Mouse (Mus musculus): ENCODE data around the gene Kri1.

The Kri1 gene

DNA sequence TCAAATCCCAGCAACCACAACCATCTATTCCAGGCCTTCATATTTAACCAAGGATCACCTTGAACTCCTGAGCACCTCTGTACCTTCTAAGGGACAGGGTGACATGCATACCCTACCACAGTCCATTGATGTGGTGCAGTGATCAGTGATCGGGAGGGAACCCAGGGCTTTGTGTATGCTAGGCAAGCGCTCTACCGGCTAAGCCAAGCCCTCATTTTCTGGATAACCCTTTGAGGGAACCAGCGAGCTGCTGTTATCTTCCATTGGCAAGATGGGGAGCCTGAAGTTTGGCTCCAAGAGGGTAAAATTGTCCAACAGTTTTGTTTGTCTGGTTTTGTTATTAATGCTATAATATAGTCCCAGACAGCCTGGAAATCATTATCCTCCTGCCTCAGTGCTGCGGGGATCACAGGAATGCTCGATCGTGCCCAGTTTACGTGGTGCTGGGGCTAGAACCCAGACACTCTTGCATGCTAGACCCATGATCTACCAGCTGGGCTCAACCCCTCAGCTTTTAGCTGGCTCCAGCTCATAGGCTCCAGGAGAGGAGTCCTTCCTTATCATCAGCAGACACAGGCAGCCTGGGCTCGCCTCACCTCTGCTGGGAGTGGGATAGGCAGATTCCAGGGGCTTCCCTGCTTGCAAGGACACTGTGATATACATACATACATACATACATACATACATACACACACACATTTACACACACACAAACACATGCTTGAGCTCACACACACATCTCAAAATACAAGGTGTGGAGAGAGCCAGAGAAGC, 26.8 kb upstream of the Kri1 start:
- WGBS, result 95% methylated on average over 9 of the region's 9 CpGs

DNA sequence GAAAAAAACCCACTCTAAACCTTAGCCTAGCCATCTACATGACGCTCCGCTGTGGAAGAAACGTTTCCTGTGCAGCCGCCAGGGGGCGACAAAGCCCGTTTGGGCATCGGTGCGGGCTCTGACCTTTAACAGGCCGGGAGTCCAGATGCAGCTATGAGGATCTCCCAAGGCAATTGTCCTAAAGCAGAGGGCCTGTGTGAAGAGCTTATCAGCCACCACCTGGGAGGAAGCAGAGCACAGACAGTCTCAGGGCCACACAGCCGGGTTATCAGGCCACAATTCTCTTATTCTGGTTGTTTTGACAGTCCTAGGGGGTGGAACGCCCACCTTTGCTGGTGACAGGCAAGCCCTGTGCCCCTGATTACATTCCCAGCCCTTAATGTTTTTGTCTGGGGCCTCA, 25.6 kb upstream of the Kri1 start:
- WGBS, result 11% methylated on average over 11 of the region's 11 CpGs

DNA sequence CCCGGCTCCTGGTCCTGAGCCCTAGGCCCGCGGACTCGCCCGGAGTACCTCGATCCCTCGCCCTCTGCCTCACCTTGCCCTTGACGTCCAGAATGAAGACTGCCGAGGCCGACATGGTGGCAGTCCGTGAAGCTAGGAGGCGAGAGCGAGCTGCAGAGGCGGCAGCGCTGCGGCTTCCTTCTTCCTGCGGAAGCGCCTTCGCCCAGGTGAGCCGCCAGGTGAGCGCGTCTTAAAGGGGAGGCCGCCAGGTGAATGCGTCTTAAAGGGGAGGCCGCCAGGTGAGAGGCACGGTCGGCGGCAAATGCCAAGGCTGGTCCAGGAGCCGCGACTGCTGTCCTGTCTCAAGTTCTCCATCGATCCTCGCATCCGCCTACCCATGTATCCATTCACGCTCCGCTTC, 24.4 kb upstream of the Kri1 start, which contains the start of gene Ap1m2:
Gene Ap1m2, minus strand, starts transcription at position 204 of the 400 bp plus-strand sequence.
- 18% methylated on average over 34 of the region's 35 CpGs for WGBS

DNA sequence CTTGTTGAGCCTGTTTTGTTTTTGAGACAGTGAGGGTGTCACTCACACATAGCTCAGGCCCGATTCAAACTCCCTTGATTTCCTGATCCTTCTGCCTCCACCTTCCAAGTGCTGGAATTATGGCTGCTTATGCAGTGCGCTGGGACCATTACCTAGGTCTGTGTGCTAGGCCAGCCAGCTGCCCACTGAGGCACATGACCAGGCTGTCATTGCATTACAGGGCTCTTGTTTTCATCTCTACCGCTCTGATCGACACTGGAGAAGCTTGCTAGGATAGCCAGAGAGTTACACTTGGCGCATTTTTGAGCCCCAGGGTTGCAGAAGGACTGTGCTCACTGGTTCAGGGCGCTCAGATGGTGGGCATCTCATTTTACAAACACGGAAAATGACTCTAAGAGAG, 23.9 kb upstream of the Kri1 start:
- WGBS, result 49% methylated on average over 7 of the region's 7 CpGs

DNA sequence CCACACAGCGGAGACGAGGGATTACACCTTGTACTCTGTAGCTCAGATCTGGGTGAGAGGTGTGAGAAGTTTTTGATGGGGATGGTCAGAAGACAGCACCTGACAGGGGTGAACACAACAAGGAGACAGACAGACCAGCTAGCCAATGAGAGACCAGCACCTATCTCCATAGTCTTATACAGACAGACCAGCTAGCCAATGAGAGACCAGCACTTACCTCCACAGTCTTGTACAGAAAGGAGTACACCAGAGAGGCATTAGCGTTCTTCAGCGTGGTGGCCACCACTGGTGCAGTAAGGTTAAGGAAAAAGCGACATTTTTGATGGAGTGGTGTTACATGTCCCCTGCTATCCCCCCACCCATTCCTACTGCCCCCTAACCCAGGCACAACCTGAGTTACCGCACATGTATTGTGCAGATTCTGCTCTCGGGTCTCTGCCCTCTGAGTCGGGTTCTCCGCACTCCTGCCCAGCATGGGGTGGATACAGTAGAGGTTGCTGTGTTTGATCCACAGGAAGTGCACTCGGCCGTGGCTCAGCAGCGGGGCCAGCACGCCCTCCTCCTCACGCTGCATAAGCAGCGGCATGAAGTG, 21.5 kb upstream of the Kri1 start:
- 66% methylated on average over 15 of the region's 15 CpGs for WGBS

DNA sequence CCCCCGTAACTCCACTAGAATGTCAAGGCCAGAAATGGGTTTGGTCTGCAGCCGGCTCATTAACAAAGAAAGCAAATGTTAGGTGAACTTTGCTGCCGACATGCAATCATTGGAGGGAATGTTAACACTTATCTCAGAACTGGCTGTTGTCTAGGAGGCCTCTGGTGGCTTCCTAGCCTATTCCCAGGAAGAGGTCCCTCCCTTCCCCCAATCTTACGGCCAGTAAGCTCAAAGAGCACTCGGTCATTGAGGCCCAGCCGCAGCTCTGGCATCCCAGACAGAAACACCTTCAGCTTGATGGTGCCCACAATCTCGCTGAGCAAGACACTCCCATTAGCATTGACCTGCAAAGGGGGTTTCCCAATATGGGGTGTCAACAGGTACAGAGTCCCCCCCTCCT, 17.3 kb upstream of the Kri1 start:
- WGBS, result 91% methylated on average over 7 of the region's 7 CpGs

DNA sequence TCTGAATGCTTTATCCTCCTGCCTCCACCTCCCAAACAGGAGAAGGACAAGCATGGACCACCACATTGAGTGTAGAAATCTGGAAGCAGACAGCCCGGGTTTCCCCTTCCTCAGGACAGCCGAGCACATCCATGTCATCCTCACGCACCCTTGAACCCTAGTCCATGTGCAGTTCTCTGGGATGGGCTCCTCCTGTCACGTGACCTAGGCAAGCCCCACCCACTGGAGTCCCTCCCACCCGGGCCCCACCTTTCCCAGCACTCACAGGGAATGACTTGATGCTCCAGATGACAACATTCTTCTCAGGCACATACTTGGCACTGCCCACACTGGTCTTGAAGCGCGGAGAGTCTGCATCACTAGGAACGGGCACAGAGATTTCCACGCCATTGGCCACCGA, 11.2 kb upstream of the Kri1 start:
- WGBS, result 91% methylated on average over 10 of the region's 10 CpGs

DNA sequence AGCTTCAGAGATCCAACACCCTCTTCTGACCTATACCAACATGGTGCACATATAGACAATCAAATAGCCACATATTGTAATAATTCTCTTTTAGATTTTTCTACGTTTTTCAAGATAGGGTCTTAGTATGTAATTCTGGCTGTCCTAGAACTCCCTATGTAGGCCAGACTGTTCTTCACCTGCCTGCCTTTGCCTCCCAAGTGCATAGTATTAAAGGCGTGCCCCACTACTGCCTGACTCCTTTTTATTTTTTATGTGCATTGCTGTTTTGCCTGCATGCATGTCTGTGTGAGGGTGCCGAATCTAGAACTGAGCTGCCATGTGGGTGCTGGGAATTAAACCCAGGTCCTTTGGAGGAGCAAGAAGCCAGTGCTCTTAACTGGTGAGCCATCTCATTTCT, 4.5 kb upstream of the Kri1 start:
- 95% methylated on average over 3 of the region's 3 CpGs for WGBS

DNA sequence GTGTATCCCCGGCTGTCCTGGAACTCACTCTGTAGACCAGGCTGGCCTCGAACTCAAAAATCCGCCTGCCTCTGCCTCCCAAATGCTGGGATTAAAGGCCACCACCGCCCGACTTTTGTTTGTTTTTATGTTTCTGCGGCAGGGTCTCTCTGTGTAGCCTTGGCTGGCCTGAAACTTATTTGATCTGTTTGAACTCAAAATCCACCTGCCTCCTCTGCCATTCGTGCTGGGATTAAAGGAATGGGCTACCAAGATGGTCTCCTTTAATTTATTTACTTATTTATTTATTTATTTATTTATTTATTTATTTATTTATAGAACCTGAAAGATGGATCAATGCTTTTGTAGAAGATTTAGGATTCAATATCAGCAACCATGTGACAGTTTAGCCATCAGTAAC, 4.1 kb upstream of the Kri1 start:
- 14% methylated on average over 7 of the region's 7 CpGs for WGBS

DNA sequence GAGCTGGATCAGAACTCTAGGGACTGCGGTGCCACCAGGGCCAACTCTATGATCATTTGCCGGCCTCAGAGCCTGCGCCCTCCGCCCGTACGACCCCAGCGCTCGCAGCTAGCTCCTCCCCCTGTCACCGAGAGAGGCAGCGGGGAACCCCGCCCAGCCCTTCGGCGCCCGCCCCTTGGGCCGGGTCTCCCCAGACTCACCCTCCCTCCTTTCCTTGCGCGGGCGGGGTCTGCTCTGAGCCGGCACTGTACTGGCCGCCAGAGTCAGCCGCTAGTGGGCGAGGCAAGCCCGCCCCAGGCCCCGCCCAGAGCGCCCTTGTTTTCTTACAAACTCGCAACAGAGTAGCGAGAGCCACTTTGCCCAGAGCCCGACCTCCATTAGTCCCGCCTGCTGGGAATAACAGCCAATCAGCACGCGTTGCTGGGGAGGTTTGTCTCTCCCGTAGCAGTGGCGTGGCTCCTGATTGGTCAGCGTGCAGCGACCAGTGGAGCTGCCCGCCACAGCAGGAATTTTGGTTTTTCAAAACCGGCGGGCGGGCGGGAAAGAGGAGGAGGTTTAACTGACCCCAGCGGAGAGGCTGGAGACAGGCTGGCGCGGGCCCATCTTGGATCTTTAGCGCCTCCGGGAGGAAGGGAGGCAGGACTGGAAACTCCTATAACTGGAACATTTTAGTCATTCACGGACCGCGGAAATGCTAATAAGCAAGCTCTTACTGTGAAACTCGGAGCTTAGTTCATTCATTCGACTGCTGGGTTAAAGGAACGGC, 3.4 kb upstream of the Kri1 start, which contains the start of gene Cdkn2d:
Gene Cdkn2d, minus strand, starts transcription at position 386 of the 766 bp plus-strand sequence.
- under 1% methylated on average over 50 of the region's 51 CpGs for WGBS

DNA sequence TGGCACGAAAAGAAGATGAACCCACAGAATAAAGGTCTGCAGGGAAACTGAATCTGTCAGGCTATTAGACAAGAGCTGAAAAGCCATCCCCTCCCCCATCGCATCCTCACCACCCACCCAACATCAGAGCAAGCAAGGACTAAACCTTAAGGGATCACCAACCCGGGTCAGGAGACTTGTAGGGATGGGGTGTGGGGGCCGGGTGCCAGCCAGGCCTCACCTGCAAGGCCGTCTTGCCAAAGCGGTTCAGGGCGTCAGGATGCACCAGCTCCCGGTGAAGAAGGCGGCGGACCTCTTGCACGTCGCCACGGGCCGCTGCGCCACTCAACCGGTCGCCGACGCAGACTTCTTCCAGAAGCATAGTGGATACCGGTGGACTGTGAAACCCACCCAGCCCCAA, 2.8 kb upstream of the Kri1 start:
- WGBS, result under 1% methylated on average over 20 of the region's 20 CpGs

DNA sequence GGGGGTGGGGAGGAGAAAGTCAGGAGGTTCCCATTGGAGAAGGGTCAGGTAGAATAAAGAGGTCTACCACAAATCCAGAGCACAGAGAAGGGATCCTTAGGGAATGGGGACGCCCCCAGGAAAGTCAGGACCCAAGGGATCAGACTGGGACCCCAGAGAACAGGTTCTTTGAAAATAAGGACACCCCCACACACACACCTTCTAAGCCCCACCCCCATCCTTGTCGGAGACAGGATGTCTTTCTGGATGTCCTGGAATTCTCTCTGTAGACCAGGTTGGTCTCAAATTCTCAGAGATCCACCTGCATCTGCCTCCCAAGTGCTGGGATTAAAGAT, 1.5 kb upstream of the Kri1 start:
- 76% methylated on average over 2 of the region's 2 CpGs for WGBS

DNA sequence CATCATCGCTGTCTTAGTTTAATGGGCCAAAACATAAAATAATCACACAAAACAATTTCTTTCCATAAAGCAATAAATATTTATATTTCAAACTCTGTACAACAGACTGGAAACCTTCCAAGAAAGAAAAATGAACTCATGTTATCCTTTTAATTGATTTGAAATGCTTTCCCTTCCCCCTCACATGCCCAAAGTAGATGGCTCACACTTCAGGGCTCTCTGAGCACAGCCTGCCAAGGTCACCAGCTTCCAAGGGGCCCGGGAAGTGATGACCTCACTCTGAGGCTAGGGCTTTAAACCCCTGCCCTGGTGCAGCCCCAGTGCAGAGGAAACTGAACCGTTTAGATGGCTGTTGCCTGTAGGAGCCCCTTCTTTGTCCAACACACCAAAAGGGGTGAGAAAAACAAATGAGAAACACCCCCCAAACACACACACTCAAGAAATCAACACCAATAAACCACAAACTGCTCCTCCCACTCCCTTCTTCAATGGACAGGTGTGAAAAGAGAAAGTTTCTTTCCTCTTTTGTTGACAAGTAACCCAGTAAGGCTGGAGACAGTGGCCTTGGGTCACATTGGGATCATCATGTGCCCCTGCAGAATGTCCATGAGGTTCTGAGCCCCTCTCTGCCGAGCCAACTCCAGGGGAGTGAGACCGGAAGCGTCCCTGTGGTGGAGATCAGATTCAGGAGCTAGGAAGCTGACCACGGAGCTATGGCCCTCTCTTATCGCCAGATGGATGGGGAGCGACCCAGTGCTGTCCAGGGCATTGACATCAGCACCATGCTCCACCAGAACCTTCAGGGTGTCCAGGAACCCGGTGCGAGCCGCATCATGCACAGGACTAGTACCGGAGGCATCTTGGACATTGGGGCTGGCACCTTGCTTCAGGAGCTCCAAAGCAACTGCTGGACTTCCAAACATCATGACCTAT, 901 bp upstream of the Kri1 start:
- 71% methylated on average over 13 of the region's 13 CpGs for WGBS

DNA sequence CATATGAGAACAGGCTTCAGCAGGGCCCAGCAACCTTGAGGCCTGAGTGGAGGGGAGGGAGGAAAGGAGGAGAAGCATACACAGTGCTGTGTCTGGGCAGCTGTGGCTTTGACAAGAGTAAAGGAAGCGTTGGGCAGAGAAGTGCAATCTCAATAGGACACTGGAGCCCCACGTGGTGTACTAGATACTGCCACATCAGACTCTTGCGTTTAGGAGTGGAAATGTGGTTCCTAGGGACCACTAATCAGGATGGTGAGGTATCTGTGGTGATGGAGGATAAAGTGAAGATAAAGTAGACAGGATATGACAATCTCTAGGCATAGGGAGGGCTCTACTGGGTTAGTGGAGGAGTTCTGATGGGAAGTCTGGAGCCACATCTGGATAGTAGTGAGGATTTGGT, 1.0 kb downstream of the Kri1 start:
- WGBS, result 41% methylated on average over 3 of the region's 3 CpGs

DNA sequence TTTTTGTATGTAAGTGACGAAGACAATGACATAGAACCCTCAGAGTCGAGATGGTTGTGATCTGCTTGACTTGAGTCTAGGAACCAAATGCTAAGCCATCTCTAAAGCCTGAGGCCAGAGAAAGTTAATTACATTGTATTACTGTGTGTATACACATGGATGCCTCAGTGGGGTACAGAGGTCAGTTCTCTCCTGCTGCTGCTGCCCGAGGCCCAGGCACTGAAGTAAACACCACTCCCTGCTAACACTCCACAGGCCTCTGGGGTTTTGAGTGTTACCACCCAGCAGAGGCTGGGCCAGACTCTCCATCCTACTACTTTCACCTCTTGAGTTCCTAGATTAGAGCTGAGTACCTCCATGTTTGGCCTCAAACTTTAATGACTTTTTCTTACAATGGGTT, 3.8 kb downstream of the Kri1 start:
- 86% methylated on average over 3 of the region's 3 CpGs for WGBS

DNA sequence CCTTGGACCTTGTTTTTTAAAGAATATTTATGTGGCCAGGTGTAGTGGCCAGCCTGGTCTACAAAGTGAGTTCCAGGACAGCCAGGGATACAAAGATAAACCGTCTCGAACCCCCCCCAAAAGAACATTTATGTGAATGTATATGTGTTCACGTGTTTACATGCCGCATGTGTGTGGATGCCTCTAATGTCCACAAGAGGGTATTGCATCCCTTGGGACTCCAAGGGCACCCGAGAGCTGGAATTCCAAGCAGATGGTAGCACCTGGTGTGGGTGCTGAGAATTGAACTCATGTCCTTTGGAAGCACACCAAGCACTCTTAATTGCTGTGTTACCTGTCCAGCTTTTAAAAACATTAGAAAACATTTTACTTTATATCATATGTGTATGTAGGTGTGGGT, 4.2 kb downstream of the Kri1 start:
- 89% methylated on average over 5 of the region's 5 CpGs for WGBS

DNA sequence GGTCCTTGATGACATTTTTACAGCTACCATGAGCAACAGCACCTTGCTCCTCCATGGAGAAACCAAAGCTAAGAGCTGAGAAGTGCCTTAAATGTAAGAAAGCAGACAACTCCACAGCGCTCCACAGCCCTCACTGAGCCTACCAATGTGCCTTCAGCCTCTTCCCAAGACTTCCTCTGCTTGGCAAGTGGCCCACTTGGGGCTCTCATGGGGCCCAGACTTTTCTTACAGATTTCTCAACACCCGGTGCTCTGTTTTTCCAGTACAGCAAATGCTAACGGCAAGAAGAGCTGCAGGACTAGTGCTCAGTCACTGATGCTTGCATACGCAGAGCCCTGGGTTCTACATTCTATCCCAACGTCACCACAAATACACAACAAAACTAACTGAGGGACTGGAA, 10.0 kb downstream of the Kri1 start:
- 91% methylated on average over 5 of the region's 5 CpGs for WGBS

DNA sequence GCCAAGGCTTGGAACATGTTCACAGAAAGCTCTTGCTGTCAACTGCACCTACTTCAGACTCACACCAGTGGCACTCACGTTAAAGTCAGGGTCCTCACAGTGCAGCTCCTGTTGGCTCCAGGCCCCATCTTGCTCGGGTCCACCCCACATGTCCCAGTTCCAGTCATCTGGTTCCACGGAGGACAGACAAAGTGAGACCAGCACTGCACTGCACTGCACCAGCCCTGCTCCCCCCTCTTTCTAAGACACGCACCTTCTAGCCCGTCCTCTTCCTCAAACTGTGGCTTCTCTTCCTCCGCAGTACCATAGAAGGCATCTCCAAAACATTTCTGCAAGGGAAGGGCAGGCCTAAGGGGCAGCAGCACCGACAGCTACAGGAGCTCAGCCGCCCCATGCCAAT, 11.5 kb downstream of the Kri1 start:
- WGBS, result 78% methylated on average over 8 of the region's 8 CpGs

DNA sequence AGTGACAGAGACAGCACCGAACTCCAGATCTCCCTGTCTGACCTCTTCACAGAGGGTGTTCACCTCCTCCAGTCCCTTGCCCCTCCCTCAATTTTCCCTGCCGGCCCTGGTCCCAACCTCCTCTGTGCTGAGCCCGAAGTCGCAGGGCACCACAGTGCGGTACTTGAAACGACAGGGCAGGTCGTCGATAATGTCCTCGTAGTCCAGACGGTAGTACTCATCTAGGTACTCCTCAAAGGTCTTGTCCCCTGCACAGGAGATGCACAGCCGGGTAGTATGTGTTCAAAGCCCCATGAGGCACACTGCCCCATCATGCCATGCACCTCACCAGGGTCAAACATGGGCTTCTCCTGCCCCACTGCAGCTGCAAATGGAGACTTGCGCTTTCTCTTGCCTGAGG, 12.0 kb downstream of the Kri1 start:
- WGBS, result 88% methylated on average over 12 of the region's 12 CpGs

DNA sequence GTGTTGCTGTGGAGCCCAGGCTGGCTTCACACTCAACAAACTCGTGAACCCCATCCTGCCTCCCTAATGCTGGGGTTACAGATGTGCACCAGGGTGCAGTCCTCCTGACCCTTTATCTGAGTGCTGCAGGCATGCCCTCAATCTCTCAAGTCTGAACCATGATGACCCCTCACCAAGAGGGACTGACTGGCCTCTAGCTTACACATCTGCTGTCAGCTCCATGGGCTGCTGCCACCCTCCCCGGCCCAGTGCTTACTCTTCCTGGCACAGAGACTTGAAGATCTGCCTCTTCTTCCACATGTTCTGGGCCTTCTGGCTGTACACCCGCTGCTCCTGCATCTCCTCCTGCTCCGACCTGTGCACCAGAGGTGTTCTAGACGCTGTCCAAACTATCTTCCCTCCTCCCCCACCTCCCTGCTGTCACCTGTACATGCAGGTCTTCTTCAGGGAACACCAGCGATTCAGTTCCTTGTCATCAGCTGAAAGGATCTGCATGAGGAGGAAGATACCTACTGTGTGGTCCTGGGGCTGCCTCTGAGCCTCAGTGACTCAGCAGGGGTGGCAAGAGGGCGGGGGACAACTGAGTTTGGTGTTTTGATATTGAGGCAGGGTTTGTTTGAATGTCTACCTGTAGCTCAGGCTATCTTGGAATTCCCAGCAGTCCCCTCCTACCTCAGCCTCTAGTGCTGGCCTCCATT, 12.6 kb downstream of the Kri1 start:
- WGBS, result 81% methylated on average over 7 of the region's 7 CpGs

DNA sequence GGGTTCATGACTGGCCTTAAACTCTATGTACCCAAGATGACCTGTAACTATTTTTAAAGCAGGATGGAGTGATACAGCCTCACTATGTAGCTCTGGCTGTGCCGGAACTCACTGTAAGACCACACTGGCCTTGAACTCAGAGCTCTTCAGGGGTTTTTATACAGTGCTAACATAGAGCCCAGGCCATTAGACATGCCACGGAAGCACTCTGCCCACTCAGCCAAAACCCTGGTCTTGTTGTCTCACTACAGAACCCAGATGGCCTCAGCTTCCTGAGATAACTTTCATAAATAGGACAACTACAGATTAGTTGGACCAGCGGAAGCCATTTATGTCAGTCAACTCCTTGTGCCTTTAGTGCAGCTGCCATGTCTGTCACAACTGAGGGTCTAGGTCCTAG, 13.4 kb downstream of the Kri1 start:
- WGBS, result 73% methylated on average over 3 of the region's 3 CpGs
